Mouse (Mus musculus) skeletal muscle tissue, adult 2 months (tissue): ENCODE data around the gene Rbms1.

ENCODE experiments used
- DNase-seq: peaks from one replicate; pipeline ENCODE4 v3.0.0-alpha.2; 2012; ENCODE audit warnings: low read depth, low spot score

The Rbms1 gene

GRCm38 (mm10) chr2:60879141-60879818 lies 83.7 kb downstream of the Rbms1 start:
- no peak for DNase-seq

- DNase-seq = peak; percentile 53
Observed at GRCm38 (mm10) chr2:60877543-60878386, 85.2 kb downstream of the Rbms1 start.

GRCm38 (mm10) chr2:60876891-60877290 lies 86.1 kb downstream of the Rbms1 start:
- no peak for DNase-seq

- DNase-seq = no peak
Observed at GRCm38 (mm10) chr2:60872095-60872811, 90.7 kb downstream of the Rbms1 start.

GRCm38 (mm10) chr2:60871001-60871400 lies 92.0 kb downstream of the Rbms1 start:
- no peak for DNase-seq

GRCm38 (mm10) chr2:60870450-60870849 lies 92.5 kb downstream of the Rbms1 start:
- no peak for DNase-seq

- DNase-seq = no peak
Observed at GRCm38 (mm10) chr2:60869001-60869743, 93.8 kb downstream of the Rbms1 start.

- DNase-seq = no peak
Observed at GRCm38 (mm10) chr2:60868060-60868662, 94.8 kb downstream of the Rbms1 start.

GRCm38 (mm10) chr2:60867304-60867703 lies 95.7 kb downstream of the Rbms1 start:
- DNase-seq = no peak

- DNase-seq = no peak
Observed at GRCm38 (mm10) chr2:60865869-60866268, 97.1 kb downstream of the Rbms1 start.

GRCm38 (mm10) chr2:60864977-60865376 lies 98.0 kb downstream of the Rbms1 start:
- DNase-seq = no peak

- DNase-seq = no peak
Observed at GRCm38 (mm10) chr2:60864256-60864795, 98.7 kb downstream of the Rbms1 start.

GRCm38 (mm10) chr2:60863827-60864226 lies 99.2 kb downstream of the Rbms1 start:
- no peak for DNase-seq

GRCm38 (mm10) chr2:60862913-60863711 lies 99.9 kb downstream of the Rbms1 start:
- no peak for DNase-seq

GRCm38 (mm10) chr2:60858116-60858515 lies 104.9 kb downstream of the Rbms1 start:
- no peak for DNase-seq

GRCm38 (mm10) chr2:60856097-60856496 lies 106.9 kb downstream of the Rbms1 start:
- DNase-seq = no peak

- peak; percentile 56 for DNase-seq
Observed at GRCm38 (mm10) chr2:60855006-60855405, 108.0 kb downstream of the Rbms1 start.

GRCm38 (mm10) chr2:60851898-60852297 lies 111.1 kb downstream of the Rbms1 start:
- DNase-seq = no peak

GRCm38 (mm10) chr2:60851057-60851718 lies 111.8 kb downstream of the Rbms1 start:
- no peak for DNase-seq
